Mouse (Mus musculus) erythroblast, embryonic 14.5 days (primary cell): ENCODE data around the gene Lipc.

ENCODE experiments used
- GATA1 ChIP-seq: IDR thresholded peaks from 2 replicates; pipeline ENCODE4 v1.6.1; 2012; ENCODE audit warnings: low read length, inconsistent platforms, mixed read lengths
- TAL1 ChIP-seq: IDR thresholded peaks from 3 replicates; pipeline ENCODE4 v1.6.1; 2012; ENCODE audit warnings: low read length, inconsistent platforms, mixed read lengths

DNA sequence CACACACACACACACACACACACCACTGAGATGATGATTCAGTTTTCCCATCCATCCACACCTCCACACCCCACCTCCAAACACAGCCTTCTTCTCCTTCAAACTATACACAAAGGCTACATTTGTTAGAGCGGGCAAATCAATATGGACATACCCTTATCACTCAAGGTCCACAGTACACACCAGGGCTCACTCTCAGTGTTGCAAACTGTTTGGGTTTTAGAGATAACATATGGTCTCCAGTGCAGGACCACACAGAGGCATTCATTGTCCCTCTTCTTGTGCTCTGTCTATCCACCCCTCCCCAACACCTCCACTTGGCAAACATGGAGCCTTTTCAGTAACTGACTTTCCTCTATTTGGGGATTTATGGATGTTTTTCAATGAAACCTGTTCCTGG is 29.7 kb upstream of the Lipc start:
- TF ChIP-seq GATA1 (no peak), TAL1 (no peak)
